Comparison of ENCODE assay signal across 17 mouse cellular contexts in genomic region chr4:149454879-149455278, GRCm38 (mm10). TPM values are rescaled to one million over a fixed set of nuclear protein-coding genes. Genes with fewer than 3 reads are reported as not detected.
DNase-seq lines count a peak whose midpoint lies in the region; ATAC-seq and TF ChIP-seq lines count a peak whose summit lies in the region.
"Had no signal": no experiment of that assay in that cellular context is flagged by ENCODE, and none has a peak within 500 bp of the region (broad histone marks: within the 10 kb centered on the region; RNA-seq: fewer than 3 reads in every experiment).

Rbp7 (minus strand) TSS chr4:149454978.

- no peaks in the 10 kb centered on the region for H3K4me1 ChIP-seq in hindbrain, postnatal 0 days (ENCODE audit: insufficient read depth, low read length)
- H3K4me1 ChIP-seq: embryonic facial prominence, embryonic 13.5 days had no signal

- no peaks in the 10 kb centered on the region for H3K27me3 ChIP-seq in hindbrain, postnatal 0 days (ENCODE audit: insufficient read depth, low read length)
- H3K27me3 ChIP-seq: embryonic facial prominence, embryonic 13.5 days had no signal

- no peak within 1 kb of the TSS for H3K9ac ChIP-seq in hindbrain, postnatal 0 days (replicated peaks; ENCODE audit: low read length)
- H3K9ac ChIP-seq: embryonic facial prominence, embryonic 13.5 days had no signal

- H3K4me2 ChIP-seq in hindbrain, postnatal 0 days (ENCODE audit: low read depth, low read length): no peak within 1 kb of the TSS
- H3K4me2 ChIP-seq: embryonic facial prominence, embryonic 13.5 days had no signal

- H3K27ac ChIP-seq in hindbrain, postnatal 0 days: no peak within 1 kb of the TSS
- H3K27ac ChIP-seq: embryonic facial prominence, embryonic 13.5 days had no signal

- H3K4me3 ChIP-seq in hindbrain, postnatal 0 days (ENCODE audit: low read length): no peak within 1 kb of the TSS
- H3K4me3 ChIP-seq: embryonic facial prominence, embryonic 13.5 days had no signal

- DNase-seq in adrenal gland, adult 18-20 months (ENCODE audit: low spot score in 2 of 2): no peak
- no peak for DNase-seq in adrenal gland, adult 8-10 months
- peak; percentile 17 to 32 for DNase-seq in kidney, postnatal 36 days
- DNase-seq in kidney, postnatal 4 days: no peak
- no peak for DNase-seq in gastrocnemius, postnatal 36 days
- DNase-seq in heart, postnatal 14 days: peak; percentile 26 to 43
- no peak for DNase-seq in hindbrain, postnatal 0 days (ENCODE audit: low spot score)
- DNase-seq: kidney, adult 11 months; layer of hippocampus, adult 9-11 months had no signal

- 54% methylated on average over 8 of the region's 8 CpGs for WGBS in hindbrain, postnatal 0 days

- TF ChIP-seq CTCF in hindbrain, postnatal 0 days (IDR thresholded peaks at IDR 0.05; ENCODE audit: low read depth): no peak

- H3K36me3 ChIP-seq in hindbrain, postnatal 0 days (ENCODE audit: insufficient read depth, low read length): no peaks in the 10 kb centered on the region
- H3K36me3 ChIP-seq: embryonic facial prominence, embryonic 13.5 days had no signal

- intact Hi-C loops in gastrocnemius, postnatal 36 days (cut with DNase I): no loop called here
- intact Hi-C loops in heart, postnatal 14 days (cut with DNase I): loop anchor here (5.0 kb wide), 1 partner anchor 87 kb away; no protein-coding TSS in a partner anchor

- no peaks in the 10 kb centered on the region for H3K9me3 ChIP-seq in hindbrain, postnatal 0 days (ENCODE audit: low read length)
- H3K9me3 ChIP-seq: embryonic facial prominence, embryonic 13.5 days had no signal

- no peak for ATAC-seq in erythroblast, adult 5-6 weeks (replicated peaks; ENCODE audit: low FRiP score, poor library complexity, severe bottlenecking)
- ATAC-seq in hindbrain, postnatal 0 days: no peak
- ATAC-seq: forebrain, embryonic 16.5 days; lung, postnatal 0 days had no signal

RNA-seq across cellular contexts. Expression of gene Rbp7, which starts in this region (rescaled TPM):
- total RNA-seq in adrenal gland, adult 18-20 months (2021): 10 to 100 TPM; 18.0 to 66.4 TPM
- total RNA-seq in adrenal gland, adult 8-10 months (2022): 10 to 100 TPM in 1 of 4 experiments, 1 to 10 TPM in 3; 3.0 to 12.9 (median 7.2) TPM
- 10 to 100 TPM; 15.3 to 18.7 TPM for total RNA-seq in gastrocnemius, postnatal 36 days (2021)
- 10 to 100 TPM; 75.7 to 77.1 TPM for total RNA-seq in heart, postnatal 14 days (2021)
- total RNA-seq in erythroblast, adult 5-6 weeks (2015; ENCODE audit: low replicate concordance): not detected in 2 replicates
- not detected in 2 replicates for total RNA-seq in erythroblast, adult 5-6 weeks (2017; ENCODE audit: low replicate concordance)
- total RNA-seq in hindbrain, postnatal 0 days (2014; rRNA removed): not detected in 2 replicates
- polyA plus RNA-seq in hindbrain, postnatal 0 days (2015; fragmentation: Nextera tagmentation; extraction: Ambion mirVana): 0.34 TPM in 1 of 2 replicates, not detected in the other
- total RNA-seq: left cerebral cortex, postnatal 14 days; liver, adult 2 months; megakaryocyte-erythroid progenitor cell, adult 5-6 weeks had no signal
- polyA plus RNA-seq: embryonic facial prominence, embryonic 13.5 days; forebrain, embryonic 16.5 days; hindbrain, embryonic 11.5 days; liver, adult 2 months had no signal

Comparison
In these comparisons a context has a peak if more than half of its experiments do, and no peak if none do; other contexts are left out.
1. DNase-seq: peak in kidney, postnatal 36 days (2 of 2) and heart, postnatal 14 days (2 of 2); none in adrenal gland, adult 18-20 months (0 of 2), adrenal gland, adult 8-10 months (single experiment), kidney, postnatal 4 days (0 of 2), gastrocnemius, postnatal 36 days (0 of 2) and hindbrain, postnatal 0 days (single experiment).